Mouse (Mus musculus) thymus, adult 18-20 months (tissue): Measurements from ENCODE around the gene Rab11a.
A peak's percentile ranks its signal among the peaks of the same experiment; 100 is the strongest.

Experiments used
- DNase-seq, 2 experiments: peaks; one replicate each; pipeline ENCODE4 v3.0.0; 2022; ENCODE audit warnings: mixed read lengths in 2 of 2

The Rab11a gene

DNA sequence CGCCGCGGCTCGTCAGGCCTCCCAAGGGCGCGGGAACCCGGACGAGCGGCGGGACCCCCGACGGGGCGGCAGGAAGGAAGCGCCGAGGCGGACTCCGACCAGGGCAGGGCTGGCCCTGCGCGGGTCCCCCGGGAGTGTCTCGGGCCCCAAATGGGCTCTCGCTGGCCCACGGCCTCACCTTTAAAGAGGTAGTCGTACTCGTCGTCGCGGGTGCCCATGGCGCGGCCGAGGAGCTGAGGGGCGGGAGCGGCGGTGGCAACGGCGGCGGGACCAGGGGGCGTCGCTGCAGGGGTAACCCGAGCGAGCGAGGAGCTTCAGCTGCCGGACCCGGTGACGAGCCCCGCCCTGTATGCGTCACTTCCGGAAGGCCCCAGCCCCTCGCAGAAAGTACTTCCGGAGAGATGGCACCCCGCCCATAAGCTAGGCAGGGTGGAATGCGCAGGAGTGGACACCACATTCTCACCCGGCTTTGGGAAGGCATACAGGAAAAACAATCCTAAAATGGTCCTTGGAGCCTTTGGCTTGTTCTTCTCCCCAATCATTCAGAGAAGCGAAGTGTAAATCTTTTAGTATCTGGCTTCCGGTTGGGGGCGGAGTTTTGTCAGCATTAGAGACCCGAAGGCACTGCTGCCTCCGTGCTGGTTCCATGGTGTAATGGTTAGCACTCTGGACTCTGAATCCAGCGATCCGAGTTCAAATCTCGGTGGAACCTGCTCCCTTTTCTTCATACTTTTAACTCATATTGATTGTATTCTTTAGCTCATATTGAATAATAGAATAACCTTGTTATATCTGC lies at the start of gene Rab11a:
Gene Rab11a, minus strand, starts transcription at position 353 of the 796 bp plus-strand sequence.
- peak; percentile 91 to 93 for DNase-seq

DNA sequence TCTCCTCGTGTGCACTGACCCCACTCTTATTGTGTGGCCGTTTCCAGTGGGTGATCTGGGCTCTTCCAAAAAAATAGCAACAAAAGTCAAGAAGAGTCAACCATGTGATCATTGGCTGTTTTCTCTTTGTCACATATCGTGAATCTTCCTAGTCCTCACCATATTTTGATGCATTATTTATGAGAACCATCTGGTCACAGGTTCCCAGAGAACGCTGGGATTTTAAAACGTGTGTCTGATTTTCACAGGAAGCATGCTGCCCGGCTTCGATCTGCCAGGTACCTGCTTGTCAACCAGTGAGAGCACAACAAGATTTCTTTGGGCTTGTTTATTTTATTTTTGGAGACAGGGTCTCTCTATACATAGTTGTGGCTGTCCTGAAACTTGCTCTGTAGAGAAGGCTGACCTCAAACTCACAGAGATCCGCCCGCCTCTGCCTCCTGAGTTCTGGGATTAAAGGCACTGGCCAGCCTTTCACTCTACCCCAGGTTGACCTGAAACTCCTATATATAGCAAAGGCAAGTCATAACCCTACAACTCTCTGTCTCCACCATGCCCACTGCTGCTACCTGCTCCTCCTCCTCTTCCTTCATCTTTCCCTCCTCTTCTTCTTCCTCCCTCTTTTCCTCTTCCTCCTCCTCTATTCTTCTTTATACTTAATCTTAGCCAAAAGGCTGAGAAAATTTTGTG lies 48.8 kb upstream of the Rab11a start:
- DNase-seq: no peak

DNA sequence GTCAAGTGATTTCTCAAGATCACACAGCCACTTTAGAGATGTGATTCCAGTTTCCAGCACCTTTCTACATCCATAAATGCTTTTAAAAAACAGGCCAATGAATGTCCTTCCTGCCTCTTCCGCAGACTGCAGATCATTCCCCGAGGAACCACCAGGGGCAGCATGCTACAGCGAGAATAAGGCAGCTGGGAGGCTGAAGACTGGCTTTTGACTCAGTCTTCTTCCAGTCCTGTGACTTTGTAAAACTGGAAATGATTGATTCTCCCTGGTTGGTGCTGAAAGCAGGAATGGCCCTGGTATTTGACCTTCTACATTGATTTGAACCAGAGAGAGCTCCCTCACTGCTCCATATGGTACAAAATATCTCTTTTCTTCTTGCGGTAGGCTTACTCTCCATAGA lies 47.3 kb upstream of the Rab11a start:
- DNase-seq: peak; percentile 40 to 57

DNA sequence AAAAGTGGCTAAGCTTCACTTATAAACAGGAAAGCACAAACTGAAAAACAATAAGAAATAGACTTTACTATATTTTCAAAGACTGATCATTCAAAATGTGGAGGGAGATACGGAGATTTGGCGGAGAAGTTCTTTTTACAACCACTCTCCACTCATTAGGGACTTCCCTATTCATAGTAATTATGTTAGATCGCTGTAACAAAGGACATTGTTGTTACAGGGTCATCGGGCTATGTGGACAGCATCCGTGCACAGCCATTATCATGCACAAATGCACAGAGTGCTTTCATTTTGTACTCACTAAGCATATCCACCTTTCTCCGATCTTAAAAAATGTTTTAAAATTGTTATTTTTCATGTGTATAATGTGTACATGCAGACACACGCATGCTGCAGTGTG lies 46.0 kb upstream of the Rab11a start:
- DNase-seq: no peak

DNA sequence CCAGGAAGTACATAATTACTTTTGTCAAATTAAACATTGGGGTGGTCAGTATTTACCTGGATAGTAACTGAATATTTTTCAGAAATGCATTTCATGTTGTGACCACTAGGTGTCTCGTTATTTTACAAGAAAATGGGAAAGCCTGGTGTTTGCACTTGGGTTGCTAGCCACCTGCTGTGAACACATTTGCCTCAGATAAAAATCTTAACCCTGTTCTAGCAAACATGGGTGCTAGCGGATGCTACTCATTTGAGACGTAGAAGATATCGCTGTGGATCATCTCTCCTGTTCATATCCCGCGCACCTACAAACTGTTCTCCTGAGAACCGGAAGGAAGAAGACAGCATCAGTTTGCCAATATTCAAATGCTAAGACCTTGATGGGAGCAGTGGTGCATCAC lies 42.1 kb upstream of the Rab11a start:
- DNase-seq: no peak

DNA sequence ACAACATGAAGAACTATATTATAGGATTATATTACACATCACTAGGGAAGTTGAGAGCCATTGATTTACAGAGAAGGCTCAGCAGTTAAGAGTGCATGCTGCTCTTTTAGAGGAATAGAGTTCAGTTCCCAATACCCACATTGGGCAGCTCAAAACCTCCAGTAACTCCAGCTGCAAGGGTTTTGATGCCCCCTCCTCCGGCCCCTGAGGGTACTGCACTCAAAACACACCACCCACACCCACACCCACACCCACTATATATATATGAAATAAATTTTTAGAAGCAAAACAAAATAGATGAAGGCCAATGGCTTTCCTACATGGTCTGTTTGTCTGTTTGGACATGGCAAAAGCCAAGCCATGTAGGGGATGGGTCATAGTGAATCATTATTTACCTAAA lies 40.6 kb upstream of the Rab11a start:
- no peak for DNase-seq

DNA sequence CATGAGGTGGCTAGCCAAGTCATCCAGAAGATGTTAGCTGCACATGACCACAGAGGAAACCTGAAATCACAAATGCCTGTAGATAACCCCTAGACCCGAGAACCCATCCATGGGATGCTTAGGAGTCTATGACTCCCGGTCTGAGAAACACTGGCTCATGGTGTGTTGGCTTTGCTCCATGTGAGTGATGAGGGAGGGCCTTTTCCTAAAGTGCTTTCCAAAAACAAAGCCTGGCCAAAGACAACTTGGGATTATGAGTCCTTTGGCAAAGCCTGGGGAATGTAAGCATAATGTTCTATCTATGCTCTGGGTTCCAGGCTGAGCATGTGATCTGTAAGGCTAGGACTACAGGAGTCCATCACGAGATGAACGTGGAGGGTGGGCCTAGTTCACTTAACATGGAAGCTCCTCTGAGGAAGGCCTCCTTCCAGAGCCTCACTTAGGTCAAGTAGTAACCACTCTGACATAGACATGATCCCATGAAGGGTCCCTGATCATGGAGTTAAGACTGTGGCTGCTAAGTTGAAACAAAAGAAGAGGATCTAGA lies 40.0 kb upstream of the Rab11a start:
- DNase-seq: no peak

DNA sequence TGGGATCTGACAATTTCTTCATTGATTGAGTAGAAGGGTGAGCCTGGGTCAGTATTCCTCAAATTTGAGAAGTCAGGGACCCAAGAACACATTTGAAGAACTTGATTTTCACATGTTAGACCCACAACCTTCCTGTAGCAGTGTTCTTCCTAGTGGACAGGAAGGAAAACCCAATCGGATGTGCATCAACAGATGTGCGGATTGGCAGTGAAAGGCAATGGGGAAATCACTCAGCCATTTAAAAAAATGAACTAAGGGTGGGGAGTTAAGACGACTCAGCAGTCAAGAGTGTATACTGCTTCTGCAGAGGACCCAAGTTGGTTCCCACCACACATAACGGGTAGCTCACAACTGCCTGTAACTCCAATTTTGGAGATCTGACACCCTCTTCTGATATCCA lies 37.9 kb upstream of the Rab11a start:
- DNase-seq: no peak

DNA sequence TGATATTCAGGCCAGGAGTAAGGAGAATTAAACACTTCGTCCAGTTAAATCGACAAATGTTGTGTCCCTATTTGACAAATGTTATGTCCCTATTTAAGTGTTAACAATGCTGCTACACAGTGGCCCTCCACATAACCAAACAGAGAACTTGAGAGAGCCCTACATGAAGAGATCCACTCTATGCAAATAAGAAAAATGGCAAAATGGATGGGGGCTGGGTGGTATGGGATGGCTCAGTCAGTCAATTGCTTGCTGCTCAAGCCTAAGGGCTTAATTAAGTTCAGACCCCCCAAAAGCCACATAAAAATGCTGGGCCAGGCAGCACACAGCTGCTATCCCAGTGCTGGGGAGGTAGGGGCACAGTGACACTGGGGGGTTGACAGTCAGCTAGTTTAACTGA lies 37.3 kb upstream of the Rab11a start:
- DNase-seq: no peak

DNA sequence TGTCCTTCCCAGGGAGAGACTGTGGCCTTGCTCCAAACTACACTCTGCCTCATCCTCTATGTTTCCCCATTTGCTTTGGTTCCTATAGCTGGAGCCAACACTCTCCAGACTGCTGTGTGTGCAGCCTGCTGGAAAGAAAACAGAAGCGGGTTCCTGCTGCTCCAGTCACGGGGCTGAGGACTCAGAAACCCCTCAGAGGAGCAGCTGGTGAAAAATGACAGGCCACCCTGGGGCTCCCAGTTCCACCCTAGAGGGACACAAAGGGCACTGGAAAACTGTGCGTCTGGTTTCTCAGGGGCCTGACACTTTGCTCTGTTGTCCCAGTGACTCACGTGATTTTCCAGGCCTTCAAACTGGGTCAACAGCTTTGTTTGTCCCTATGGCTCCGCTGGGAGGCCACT lies 36.9 kb upstream of the Rab11a start:
- DNase-seq: no peak

DNA sequence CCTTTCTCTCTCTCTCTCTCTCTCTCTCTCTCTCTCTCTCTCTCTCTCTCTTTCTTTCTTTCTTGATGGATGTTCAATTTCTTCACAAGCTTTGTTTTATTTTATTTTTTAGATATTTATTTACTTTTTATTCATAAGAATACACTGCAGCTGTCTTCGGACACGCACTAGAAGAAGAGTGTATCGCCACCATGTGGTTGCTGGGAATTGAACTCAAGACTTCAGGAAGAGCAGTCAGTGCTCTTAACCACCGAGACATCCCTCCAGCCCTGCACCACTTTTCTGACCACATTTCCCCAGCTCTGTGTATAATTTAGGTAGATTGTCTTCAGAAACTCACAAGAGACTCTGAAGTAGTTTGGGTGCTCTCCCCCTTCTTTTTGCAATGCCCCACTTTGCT lies 36.4 kb upstream of the Rab11a start:
- DNase-seq: no peak

DNA sequence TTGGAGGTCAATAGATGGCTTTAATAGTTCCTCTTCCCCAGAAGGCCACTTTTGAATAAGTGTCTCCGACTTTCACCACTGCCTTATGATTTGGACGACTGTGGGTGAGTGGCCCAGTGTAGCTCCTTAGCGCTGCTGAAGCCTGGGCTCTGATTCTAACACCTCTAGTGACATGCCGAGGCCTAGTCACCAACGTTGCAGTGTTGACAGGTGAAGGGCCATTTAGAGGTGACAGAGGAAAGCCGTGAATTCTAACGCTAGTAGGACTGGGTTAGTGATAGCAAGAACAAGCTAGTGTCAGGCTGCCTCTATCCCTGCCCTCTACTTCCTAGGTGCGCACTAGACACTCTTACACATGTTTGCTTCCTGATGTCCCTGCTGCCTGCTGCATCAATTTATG lies 35.7 kb upstream of the Rab11a start:
- no peak for DNase-seq

DNA sequence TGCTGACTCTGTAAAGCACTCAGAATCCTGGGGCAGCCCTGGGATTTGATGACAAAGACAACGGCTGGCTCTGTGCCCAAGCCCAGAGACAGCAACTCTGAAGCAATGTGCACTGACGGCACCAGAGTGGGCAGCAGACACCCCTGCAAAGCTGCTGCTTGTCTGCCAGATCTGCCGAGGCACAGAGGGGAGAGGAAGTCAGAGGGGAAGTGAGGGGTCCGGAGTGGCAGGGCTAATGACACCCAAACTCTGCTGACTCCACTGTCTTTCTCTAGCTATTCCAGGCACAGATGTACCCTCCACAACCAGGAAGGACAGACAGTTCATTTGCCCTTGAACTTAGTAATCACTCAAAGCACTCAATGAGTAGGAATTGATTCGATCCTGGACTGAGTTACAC lies 33.7 kb upstream of the Rab11a start:
- DNase-seq: no peak

DNA sequence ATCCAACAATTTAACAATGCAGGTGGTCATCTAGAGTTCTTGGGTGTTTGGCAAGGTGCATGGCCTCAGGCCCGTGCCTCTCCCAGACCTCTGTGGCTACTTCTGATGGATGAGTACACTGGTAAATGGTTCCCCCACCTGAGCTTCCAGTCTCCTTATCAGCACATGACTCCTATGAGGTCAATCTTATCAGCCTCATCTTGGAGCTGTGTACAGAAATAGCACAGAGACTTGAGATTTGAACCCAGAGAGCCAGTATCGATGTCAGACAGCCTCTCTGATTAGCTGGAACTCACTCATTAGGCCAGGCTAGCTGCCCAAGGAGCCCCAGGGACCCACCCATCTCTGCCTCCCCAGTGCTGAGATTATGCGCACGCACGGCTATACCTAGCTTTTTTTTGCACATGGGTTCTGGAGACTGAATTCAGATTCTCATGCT lies 32.9 kb upstream of the Rab11a start:
- no peak for DNase-seq

DNA sequence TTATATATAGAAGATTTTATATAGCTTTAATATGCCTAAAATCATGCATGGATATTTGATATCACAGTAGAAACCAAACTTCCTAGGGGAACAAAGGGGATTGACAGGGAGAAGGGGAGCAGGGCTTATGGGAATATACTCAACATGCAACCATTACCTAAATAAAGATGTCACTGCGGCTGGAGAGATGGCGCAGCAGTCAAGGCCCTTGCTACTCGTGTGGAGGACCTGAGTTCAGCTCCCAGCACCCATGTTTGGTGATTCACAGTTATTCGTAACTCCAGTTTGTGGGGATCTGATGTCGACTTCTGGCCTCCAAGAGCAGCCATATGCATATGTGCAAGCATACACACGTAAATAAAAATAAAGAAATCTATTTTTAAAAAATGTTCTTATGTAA lies 32.4 kb upstream of the Rab11a start:
- no peak for DNase-seq

DNA sequence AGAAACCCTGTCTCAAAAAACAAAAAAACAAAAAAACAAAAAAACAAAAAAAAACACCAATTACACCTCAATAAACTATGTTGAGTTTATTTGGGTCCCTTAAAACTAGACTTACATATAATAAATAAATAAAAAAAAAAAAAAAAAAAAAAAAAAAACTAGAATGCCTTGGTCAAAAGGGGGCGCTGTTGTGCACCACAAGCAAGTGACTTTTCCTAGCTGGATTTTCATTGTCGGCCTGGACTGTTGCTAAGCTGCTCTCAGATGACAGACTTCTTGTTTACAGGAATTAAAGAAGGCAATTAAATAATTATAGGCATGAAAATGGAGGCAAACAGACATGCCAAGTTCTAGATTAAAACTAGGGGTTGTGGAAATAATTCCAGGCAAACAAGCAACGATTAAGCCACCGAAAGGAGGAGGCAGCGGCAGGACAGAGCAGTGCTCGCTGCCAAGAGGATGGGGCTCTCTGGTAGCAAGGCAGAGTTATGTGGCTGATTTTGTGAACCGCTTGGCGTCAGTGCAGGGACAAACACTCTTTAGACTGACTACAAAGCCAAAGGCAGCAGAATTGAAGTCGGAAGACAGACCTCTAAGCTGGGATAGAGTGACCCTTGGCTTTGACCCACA lies 31.6 kb upstream of the Rab11a start:
- DNase-seq: no peak

DNA sequence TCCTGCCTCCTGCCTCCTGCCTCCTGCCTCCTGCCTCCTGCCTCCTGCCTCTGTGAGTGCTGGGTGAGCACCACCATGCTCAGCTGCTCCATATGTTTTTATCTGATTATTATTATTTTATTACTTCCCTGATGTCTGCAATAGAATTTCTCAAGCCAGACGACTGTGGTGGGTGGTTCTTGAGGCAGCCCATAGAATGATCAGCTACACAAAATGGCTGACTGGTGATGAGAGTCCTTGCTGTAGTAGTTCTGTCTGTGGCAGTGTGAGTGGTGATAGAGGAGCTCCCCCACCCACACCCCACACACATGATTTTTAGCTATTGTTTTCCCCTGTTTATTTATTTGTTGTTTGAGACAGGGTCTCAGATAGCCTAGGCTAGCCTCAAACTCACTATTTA lies 30.2 kb upstream of the Rab11a start:
- no peak for DNase-seq

DNA sequence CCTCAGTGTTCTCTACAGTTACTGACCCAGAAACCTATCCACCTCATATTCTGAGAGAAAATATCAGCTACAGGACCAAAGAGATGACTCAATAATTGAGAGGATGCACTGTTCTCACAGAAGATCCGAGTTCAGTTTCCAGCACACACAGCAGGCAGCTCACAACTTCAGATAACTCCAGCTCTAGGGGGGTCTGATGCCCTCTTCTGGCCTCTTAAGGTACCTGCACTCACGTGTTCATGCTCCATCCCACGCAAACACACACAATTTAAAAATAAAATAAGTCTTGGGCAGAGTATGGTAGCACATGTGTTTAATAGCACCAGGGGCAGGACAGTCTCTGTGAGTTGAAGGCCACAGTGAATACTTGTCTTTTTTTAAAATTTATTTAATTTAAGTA lies 28.6 kb upstream of the Rab11a start:
- no peak for DNase-seq

DNA sequence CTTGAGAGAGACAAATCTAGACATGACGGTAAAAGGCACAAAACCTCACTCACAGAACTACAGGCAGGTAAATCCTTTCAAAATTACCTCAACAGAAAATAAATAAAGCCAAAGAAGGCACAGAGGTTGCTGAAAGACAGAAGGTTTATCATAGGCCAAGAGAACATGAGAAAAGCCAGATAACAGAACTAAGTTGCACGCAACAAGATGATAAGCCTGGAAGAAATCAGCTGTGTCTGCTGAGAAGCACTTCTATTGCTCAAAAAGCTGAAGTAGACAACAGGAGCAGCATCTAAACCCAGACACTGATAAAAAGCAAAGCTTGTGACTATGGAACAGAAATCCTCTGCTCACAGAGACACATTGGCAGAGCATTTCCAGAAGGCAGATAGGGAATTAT lies 27.3 kb upstream of the Rab11a start:
- DNase-seq: no peak

DNA sequence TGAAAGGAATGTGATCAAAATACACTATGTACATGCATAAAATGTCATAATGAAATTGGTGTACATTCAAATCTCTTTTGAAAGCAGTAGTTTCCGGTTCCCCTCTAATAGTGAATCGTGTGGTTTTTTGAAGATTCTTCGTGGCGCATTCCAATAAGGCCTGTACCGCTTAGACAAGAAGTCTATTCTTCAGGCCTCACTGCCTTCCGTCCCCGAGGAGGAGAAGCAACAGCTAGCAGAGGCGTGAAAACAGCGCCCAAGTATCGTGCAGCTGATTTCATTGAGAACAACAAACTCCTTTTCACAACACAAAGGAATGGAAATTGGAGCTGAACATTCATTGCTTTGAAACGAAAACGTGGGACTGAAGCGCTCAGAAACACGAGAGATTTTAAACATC lies 20.5 kb upstream of the Rab11a start:
- no peak for DNase-seq

DNA sequence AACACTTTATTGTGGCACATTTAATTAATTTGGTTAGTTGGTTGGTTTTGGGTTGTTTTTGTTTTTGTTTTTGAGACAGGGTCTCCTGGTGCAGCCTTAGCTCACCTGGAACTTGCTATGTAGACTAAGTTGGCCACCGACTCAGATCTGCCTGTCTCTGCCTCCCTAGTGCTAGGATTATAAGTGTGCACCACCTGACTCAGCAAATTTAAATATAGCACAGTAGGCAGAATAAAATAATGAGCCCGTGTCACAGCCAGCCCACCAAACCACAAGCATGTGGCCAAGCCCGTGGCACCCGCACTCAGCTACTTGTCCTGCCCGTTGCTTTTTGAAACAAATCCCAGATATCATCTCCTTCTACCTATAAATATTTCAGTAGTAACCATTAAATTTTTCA lies 15.0 kb upstream of the Rab11a start:
- no peak for DNase-seq

DNA sequence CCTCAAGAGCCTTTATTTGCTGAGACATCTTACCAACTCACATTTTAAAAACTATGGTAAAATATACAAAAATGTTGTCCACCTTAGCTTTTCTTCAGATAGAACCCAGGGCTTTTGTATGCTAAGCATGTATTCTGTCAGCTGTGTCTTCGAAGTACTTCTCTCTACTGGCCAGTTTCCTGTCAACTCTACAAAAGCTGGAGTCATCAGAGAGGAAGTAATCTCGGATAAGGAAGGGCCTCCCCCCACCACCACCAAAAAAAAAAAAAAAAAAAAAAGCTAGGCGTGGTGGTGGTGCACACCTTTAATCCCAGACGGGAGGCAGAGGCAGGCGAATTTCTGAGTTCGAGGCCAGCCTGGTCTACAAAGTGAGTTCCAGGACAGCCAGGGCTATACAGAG lies 11.8 kb upstream of the Rab11a start:
- DNase-seq: no peak

DNA sequence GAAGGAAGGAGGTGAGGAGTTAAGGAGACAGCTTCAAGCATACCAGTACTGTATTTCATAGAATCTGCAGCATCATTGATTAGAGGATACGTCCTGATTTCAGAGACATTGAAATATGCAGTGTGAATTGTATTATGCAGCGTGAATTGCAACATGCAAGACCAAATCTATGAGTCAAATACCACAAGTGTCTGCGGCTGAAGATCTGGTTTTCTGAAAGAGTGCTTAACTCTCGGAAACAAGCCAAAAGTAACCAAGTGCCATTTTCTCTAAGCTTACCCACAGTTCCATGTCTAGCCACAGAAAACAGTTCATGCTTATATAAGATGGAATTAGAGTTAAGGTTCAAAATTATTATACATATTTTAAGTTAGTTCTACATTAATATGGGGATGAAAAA lies 10.2 kb upstream of the Rab11a start:
- no peak for DNase-seq

DNA sequence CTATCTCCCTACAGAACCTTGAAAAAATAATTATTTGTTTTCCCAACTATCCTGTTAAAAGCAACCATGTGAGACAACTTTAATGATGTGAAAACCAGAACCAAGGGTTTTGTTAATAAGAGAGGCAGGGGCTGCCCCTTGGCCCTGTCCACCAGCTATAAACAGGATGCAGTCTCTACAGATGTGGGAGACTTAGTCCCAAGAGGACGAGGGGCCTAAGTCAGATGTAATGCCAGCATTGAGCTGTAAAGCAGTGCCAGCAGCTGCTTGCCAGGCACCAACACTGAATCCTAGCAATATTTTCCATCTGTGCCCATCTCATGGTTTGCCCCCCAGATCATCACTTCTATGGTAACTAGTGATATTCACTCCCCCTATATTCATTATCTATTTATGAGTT lies 4.9 kb upstream of the Rab11a start:
- no peak for DNase-seq
